Mouse (Mus musculus): Measurements from ENCODE around the gene Pth2.

- TF ChIP-seq CTCF (IDR thresholded peaks at IDR 0.05; ENCODE audit: low read depth, low read length) (no peak), POLR2A (IDR thresholded peaks at IDR 0.05; ENCODE audit: borderline replicate concordance, low read depth, low read length) (no peak)
These were observed 6.1 kb upstream of the Pth2 start for GRCm38 (mm10) chr7:45174567-45175280.

All from bone marrow macrophage, adult 2 months (primary cell).